Mouse (Mus musculus): ENCODE data around the gene Gtsf2.
A peak's percentile ranks its signal among the peaks of the same experiment; 100 is the strongest.
"Not testable (repeated sequence)": the region's sequence is repeated elsewhere in the genome, so short reads cannot be mapped to it uniquely, and the experiment has no call there.

Gtsf2 gene

GRCm38 (mm10) chr15:103448369-103448768, at the start of gene Gtsf2:
Gene Gtsf2 (minus strand): TSS chr15:103448469.
- DNase-seq = no peak

DNA sequence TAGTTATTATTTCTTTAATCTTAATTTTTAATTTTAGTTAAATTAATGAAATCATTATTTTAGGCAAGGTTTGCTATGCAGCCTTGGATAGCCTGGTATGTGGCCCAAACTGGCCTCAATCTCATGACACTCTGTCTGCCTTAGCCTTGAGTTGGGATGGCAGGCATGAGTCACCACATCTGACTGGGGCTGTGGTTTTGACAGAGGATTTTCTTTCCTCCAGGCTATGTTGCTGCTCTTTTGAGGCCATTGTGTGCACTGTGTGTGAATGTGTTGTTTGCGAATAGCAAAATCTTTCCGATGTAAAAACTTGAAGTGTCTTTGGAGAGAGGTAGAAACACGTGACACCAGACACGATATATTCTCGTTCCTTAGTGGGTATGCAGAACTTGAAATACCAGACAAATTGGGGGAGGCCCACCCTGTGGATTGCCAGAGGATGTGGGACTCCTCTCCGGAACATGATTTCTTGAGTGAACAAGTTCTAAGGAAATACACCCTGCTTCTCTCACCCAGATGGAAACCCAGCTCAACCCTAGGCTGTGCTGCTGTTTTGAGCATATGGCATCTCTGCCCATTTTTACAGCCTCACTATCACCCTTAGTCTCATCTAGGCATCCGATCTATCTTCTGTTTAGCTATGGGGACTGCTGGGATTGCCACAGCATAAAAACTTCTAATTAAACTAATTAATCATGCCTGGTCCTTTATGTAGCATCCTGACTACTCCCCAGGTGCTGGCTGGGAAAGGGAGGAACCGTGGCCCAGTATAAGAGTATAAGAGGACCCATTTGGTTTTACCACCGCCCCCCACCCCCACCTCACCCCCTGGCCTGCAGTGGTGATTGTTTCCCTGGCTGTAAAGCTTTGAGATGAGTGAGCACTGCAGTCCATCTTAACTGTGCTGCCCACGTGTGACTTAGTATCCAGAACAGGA, 48.2 kb upstream of the Gtsf2 start:
- no peak for DNase-seq

GRCm38 (mm10) chr15:103488336-103488735, 40.1 kb upstream of the Gtsf2 start:
- DNase-seq = no peak

- no peak for DNase-seq
Measured at GRCm38 (mm10) chr15:103486658-103487057, 38.4 kb upstream of the Gtsf2 start.

DNA sequence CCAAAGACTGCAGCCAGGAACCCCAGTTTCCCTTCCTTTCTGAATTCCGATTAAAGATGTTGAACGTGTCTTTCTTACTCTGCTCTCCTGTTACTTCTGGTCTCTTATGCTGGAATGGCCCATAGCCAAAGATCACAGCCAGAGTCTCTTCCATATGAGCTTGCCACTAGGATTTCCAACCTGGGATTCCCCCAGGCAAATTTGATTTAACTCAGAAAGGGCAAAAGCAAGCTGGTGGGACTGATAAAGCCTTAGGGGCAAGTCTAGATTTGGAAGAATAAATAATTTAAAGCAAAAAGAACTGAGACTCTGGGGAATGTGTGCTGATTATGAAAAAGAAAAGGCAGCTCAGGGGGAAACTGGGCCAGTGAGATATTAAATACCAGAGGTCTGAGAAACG, 36.8 kb upstream of the Gtsf2 start:
- no peak for DNase-seq

- DNase-seq = no peak
Measured at GRCm38 (mm10) chr15:103484490-103484889, 36.2 kb upstream of the Gtsf2 start.

GRCm38 (mm10) chr15:103482488-103482887, 34.2 kb upstream of the Gtsf2 start:
- no peak for DNase-seq

DNA sequence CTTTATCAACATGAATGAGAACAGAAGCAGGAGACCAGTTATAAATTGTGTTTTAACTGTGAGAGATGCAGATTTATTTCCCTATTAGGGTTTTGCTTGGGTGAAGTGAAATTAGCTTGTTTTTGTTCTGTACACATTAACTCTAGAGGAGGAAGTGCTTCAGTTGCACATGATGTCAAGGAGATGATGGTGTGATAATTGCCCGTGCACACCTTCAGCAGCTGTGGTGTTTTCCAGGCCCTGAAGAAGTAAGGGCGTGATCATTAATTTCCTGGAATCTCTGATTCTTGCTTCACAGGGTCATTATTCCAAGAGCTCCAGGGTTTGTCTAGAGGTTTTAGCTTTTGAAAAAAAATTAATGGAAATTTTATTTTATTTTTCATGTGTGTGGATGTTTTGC, 31.9 kb upstream of the Gtsf2 start:
- no peak for DNase-seq

DNA sequence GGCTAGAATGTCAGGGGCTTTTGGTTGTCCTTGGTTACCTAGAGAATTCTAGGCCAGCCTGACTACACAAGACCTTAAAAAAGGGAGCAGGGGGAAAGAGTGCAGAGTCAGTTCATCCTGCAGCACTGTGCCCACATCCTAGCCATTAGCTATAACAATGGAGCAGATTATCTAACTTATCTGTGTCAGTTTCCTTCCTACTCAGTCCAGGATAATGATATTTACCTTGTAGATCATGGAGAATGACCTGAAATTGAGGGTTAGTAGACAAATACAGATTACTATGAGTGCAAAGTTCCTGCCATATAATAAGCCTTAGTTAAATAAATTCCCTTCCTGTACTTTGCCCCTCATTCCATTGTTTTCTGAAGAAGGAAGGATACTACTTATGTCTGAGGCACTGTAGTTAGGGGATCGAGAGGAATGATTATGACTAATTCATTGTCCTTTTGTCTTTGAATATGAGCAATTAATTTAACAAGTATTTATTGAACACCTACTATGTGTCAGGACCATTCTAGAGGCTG, 30.9 kb upstream of the Gtsf2 start:
- no peak for DNase-seq

GRCm38 (mm10) chr15:103473769-103474168, 25.5 kb upstream of the Gtsf2 start:
- DNase-seq = no peak

GRCm38 (mm10) chr15:103473182-103473581, 24.9 kb upstream of the Gtsf2 start:
- no peak for DNase-seq

DNA sequence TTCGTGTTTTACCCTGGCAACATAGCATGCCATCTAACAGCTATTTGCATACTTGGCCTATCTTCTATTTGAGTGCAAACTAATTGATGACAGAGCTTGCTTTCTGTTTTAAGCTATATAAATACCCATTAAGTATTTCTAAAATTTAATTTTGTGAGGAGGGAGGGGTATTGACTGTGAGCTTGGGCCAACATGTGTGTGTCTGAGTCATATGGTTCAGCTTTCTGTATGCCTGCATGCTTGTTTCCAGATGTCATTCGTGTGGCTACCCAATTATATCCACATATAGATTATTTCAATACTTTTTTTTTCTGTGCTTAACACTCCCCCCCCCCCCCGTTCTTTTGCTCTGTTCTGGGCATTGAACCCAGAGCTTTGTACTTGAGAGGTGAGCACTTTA, 24.0 kb upstream of the Gtsf2 start:
- DNase-seq = no peak

DNA sequence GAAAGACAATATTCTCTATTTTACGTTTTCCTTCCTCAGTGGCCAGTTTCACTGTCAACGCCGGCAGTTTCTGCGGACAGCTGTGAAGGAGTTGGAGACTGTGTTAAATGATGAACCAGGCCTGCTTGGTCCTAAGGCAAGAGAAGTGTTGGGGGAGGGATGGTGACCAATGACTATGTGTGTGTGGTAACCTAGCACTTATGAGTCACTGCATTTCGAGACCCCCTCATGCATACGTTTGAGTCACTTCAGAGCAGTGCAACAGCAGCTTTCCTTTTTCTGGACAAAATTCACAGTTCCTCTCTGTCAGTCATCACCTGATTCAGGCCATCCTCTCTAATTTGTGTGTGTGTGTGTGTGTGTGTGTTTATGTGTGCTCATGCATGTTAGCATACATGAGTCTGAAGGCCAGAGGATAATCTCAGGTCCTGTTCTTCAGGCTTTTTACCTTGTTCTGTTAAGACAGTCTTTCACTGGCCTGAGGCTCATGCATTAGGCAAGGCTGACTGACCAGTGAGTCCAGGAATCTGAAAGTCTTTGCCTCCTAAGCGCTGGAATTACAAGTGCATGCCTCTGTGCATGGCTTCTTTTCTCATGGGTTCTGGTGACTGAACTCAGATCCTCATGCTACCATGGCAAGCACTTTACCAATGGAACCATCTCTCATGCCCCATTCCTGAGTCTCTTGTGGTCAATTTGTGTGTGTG, 23.4 kb upstream of the Gtsf2 start:
- no peak for DNase-seq

GRCm38 (mm10) chr15:103462539-103463261, 14.4 kb upstream of the Gtsf2 start:
- DNase-seq = peak; percentile 63

GRCm38 (mm10) chr15:103454449-103454848, 6.2 kb upstream of the Gtsf2 start:
- no peak for DNase-seq

- DNase-seq = peak; percentile 88
Measured at GRCm38 (mm10) chr15:103453551-103454218, 5.4 kb upstream of the Gtsf2 start, which contains the start of gene Nckap1l. Gene Nckap1l (plus strand): TSS chr15:103453794.

GRCm38 (mm10) chr15:103445966-103446365, 2.3 kb downstream of the Gtsf2 start:
- not testable (repeated sequence) for DNase-seq

DNA sequence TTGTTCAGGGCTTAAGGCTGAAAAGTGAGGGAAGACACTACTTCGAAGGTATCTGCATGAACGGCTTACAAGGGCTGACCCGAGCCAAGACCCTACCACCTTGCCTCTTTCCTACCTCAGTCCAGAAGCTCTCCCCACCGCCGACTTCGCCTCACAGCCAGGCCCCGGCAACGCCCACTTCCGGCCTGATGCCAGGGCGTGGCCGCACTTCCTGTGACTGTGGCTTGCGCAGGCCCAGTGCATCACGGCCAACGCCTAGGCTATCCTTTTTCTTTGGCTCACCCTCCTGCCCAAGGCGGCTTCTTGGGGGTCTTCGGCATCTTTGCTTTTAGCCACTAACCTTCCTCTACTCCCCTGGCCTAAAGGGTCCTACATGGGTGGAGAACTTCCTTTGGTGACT, 18.0 kb downstream of the Gtsf2 start, which contains the start of gene Gtsf1:
Gene Gtsf1 (minus strand): TSS at position 230 of the 400 bp plus-strand sequence.
- DNase-seq = no peak

- DNase-seq = no peak
Measured at GRCm38 (mm10) chr15:103427017-103427416, 21.3 kb downstream of the Gtsf2 start.

DNA sequence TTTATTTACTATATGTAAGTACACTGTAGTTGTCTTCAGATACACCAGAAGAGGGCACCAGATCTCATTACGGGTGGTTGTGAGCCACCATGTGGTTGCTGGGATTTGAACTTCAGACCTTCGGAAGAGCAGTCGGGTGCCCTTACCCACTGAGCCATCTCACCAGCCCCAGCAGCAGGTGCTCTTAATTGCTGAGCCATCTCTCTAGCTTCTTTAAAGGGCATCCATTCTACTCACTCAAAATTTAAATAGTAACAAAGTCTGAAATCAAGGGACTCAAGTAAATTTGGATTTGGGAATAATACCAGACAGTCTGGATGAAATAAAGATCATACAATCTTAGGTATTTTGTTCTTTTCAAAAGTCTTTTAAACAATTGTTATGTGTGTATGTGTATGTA, 42.7 kb downstream of the Gtsf2 start:
- DNase-seq = not testable (repeated sequence)

DNA sequence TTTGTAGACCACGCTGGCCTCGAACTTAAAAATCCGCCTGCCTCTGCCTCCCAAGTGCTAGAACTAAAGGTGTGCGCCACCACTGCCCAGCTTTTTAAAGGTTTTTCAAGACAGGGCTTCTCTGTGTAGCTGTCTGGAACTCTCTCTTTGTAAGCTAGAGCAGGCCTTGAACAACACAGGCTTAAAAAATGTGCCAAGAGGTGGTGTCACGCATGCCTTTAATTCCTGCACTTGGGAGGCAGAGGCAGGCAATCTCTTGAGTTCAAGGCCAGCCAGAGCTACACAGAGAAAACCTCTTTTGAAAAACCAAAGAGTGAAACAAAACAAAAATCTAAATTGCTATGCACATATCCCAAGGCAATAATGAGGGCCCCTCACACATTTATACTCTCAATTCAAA, 46.9 kb downstream of the Gtsf2 start:
- DNase-seq = no peak

- DNase-seq = no peak
Measured at GRCm38 (mm10) chr15:103393577-103393976, 54.7 kb downstream of the Gtsf2 start.
